Mouse (Mus musculus): ENCODE measurements around the gene Ppp1r14b. TPM values are rescaled to one million over a fixed set of nuclear protein-coding genes. Genes with fewer than 3 reads are reported as not detected.
A peak's percentile ranks its signal among the peaks of the same experiment; 100 is the strongest.

The Ppp1r14b gene
- total and polyA plus RNA-seq, 2 experiments from 2014 or later, result 100 to 128 TPM

DNA sequence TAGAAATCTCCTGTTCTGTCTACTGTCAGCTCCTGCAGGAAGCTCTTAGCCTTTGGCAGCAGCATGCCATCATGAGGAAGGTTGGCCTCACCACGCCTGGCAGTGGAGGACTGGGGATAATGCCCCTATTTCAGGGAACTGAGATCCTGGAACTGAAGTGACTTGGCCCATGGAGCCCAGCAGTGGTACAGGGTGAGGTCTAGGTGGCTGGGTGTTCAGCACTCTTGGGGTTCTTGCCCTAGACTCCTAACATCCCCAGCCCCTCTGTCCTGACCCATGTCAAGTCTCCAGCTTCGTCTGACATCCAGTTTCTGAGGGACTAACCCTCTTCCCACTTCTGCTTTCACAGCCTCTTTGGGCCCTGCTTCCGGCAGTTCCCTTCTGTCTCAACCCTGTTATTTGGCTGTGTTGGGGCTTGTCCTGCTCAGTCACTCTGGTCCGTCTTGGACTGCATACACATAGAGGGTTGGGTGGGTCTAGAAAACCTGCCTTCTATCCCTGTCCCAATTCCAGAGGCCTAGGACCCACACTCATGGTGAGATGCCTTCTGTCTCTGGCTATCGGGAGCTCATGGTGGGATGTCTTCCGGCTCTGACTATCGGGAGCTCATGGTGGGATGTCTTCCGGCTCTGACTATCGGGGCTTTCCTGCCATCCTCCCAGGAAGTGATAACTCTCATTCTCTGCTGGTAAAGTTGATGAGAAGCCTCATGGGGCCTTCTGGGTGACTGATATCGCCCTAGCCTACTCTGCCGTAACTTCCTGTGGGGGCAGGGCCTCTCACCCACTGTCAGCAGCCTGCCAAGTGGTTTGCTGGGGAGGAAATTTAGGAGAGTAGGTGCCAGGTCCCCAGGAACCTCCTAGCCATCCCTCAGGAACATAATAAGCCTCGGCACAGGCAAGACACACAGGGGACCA is 43.0 kb downstream of the Ppp1r14b start:
- Histone ChIP-seq H3K27me3 (ENCODE audit: control insufficient read depth, insufficient read depth, low read length) (no peaks in the 10 kb centered on the region), H3K9me3 (replicated peaks; ENCODE audit: control insufficient read depth, low read length) (no peaks in the 10 kb centered on the region), H3K4me1 (ENCODE audit: control insufficient read depth, insufficient read depth) (0 out of 2 replicates have a peak, but pooled peaks cover 5% of the 10 kb centered on the region), H3K4me2 (ENCODE audit: low read depth, low read length) (peak overlapping the region; percentile 43; the same call in 1 of the 2 replicates), H3K4me3 (ENCODE audit: low read depth, low read length) (peak overlapping the region; percentile 17; the same call in 1 of the 2 replicates), H3K36me3 (replicated peaks; ENCODE audit: control insufficient read depth, insufficient read depth, low read length) (peaks cover 24% of the 10 kb centered on the region), H3K9ac (replicated peaks; ENCODE audit: low read depth, low read length) (0 out of 2 replicates have a peak overlapping the region, but pooled peaks have one; percentile 5), H3K27ac (ENCODE audit: low read depth) (peak overlapping the region; percentile 32)
- no peak for ATAC-seq (ENCODE audit: insufficient read depth, low read depth)
- WGBS, result 62% methylated on average over 12 of the region's 12 CpGs
- TF ChIP-seq EP300 (IDR thresholded peaks at IDR 0.05; ENCODE audit: low read depth) (no peak), CTCF (IDR thresholded peaks at IDR 0.05; ENCODE audit: low read depth) (no peak)
- no peak for DNase-seq (ENCODE audit: low spot score)

- TF ChIP-seq CTCF (IDR thresholded peaks at IDR 0.05; ENCODE audit: low read depth) (no peak), EP300 (IDR thresholded peaks at IDR 0.05; ENCODE audit: low read depth) (no peak)
- WGBS, result 84% methylated on average over 11 of the region's 11 CpGs
- peak overlapping the region; percentile 43 for H3K4me2 ChIP-seq (ENCODE audit: low read depth, low read length)
- 0 out of 2 replicates have a peak, but pooled peaks cover 5% of the 10 kb centered on the region for H3K4me1 ChIP-seq (ENCODE audit: control insufficient read depth, insufficient read depth)
- H3K9ac ChIP-seq (replicated peaks; ENCODE audit: low read depth, low read length), result 0 out of 2 replicates have a peak overlapping the region, but pooled peaks have one; percentile 5
- peaks cover 31% of the 10 kb centered on the region for H3K36me3 ChIP-seq (replicated peaks; ENCODE audit: control insufficient read depth, insufficient read depth, low read length)
- H3K9me3 ChIP-seq (replicated peaks; ENCODE audit: control insufficient read depth, low read length), result no peaks in the 10 kb centered on the region
- DNase-seq (ENCODE audit: low spot score) (no peak), ATAC-seq (ENCODE audit: insufficient read depth, low read depth) (no peak)
- peak overlapping the region; percentile 17; the same call in 1 of the 2 replicates for H3K4me3 ChIP-seq (ENCODE audit: low read depth, low read length)
- H3K27me3 ChIP-seq (ENCODE audit: control insufficient read depth, insufficient read depth, low read length), result no peaks in the 10 kb centered on the region
- peak overlapping the region; percentile 32 for H3K27ac ChIP-seq (ENCODE audit: low read depth)
Measured at GRCm38 (mm10) chr19:7018546-7018945, 43.8 kb downstream of the Ppp1r14b start.

- peaks cover 37% of the 10 kb centered on the region for H3K36me3 ChIP-seq (replicated peaks; ENCODE audit: control insufficient read depth, insufficient read depth, low read length)
- H3K4me3 ChIP-seq (ENCODE audit: low read depth, low read length), result peak within 1 kb of the TSS; percentile 17; the same call in 1 of the 2 replicates
- 0 out of 2 replicates have a peak, but pooled peaks cover 5% of the 10 kb centered on the region for H3K4me1 ChIP-seq (ENCODE audit: control insufficient read depth, insufficient read depth)
- 54% methylated on average over 5 of the region's 5 CpGs for WGBS
- peak; percentile 47 for ATAC-seq (ENCODE audit: insufficient read depth, low read depth)
- no peaks in the 10 kb centered on the region for H3K9me3 ChIP-seq (replicated peaks; ENCODE audit: control insufficient read depth, low read length)
- TF ChIP-seq EP300 (IDR thresholded peaks at IDR 0.05; ENCODE audit: low read depth) (no peak), CTCF (IDR thresholded peaks at IDR 0.05; ENCODE audit: low read depth) (no peak)
- H3K4me2 ChIP-seq (ENCODE audit: low read depth, low read length), result peak within 1 kb of the TSS; percentile 43
- H3K9ac ChIP-seq (replicated peaks; ENCODE audit: low read depth, low read length), result 0 out of 2 replicates have a peak within 1 kb of the TSS, but pooled peaks have one; percentile 11
- no peaks in the 10 kb centered on the region for H3K27me3 ChIP-seq (ENCODE audit: control insufficient read depth, insufficient read depth, low read length)
- H3K27ac ChIP-seq (ENCODE audit: low read depth), result peak within 1 kb of the TSS; percentile 40
- peak; percentile 14 for DNase-seq (ENCODE audit: low spot score)
Measured at GRCm38 (mm10) chr19:7019191-7019590, 44.4 kb downstream of the Ppp1r14b start, which contains the start of gene Fermt3. TSS of gene Fermt3 (minus strand) at chr19:7019469.

DNA sequence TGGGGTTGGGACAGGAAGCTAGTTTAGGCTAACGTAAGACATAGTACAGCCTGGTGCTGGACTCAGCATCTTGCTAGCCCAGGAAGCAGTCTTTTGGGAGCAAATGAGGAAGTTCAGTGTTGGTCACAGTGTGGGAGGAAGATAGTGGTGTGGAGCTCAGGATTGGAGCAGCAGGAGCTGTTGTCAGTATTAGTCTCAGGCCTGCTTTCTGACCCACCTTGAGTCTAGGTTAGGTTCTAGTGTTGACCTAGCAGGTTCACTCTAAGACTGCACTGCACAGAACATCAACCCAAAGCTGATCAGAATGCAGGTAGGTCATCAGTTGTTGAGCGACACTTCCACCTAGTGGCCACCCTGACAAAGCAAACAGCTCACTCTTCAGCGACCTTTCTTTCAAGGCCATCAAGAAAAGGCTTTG is 45.5 kb downstream of the Ppp1r14b start:
- Histone ChIP-seq H3K9ac (replicated peaks; ENCODE audit: low read depth, low read length) (no peak overlapping the region), H3K9me3 (replicated peaks; ENCODE audit: control insufficient read depth, low read length) (no peaks in the 10 kb centered on the region), H3K4me1 (ENCODE audit: control insufficient read depth, insufficient read depth) (0 out of 2 replicates have a peak, but pooled peaks cover 5% of the 10 kb centered on the region), H3K36me3 (replicated peaks; ENCODE audit: control insufficient read depth, insufficient read depth, low read length) (peaks cover 47% of the 10 kb centered on the region), H3K4me2 (ENCODE audit: low read depth, low read length) (no peak overlapping the region), H3K27ac (ENCODE audit: low read depth) (0 out of 2 replicates have a peak overlapping the region, but pooled peaks have one; percentile 40), H3K4me3 (ENCODE audit: low read depth, low read length) (no peak overlapping the region), H3K27me3 (ENCODE audit: control insufficient read depth, insufficient read depth, low read length) (no peaks in the 10 kb centered on the region)
- TF ChIP-seq EP300 (IDR thresholded peaks at IDR 0.05; ENCODE audit: low read depth) (no peak), CTCF (IDR thresholded peaks at IDR 0.05; ENCODE audit: low read depth) (peak; percentile 84)
- DNase-seq (ENCODE audit: low spot score), result peak; percentile 73
- WGBS, result 46% methylated on average over 3 of the region's 3 CpGs
- ATAC-seq (ENCODE audit: insufficient read depth, low read depth), result peak; percentile 73

Other genes with a start within 250 kb of the Ppp1r14b start
- 16.6 and 30.3 TPM in 2 replicates for gene Rps6ka4, start 134.3 kb upstream of the Ppp1r14b start, total RNA-seq (2014; rRNA removed; ENCODE audit: low replicate concordance)
- gene Rps6ka4, start 134.3 kb upstream of the Ppp1r14b start, polyA plus RNA-seq (2015; fragmentation: Nextera tagmentation; extraction: Ambion mirVana), result 12.4 and 13.4 TPM in 2 replicates
- 0.11 and 2.7 TPM in 2 replicates for gene Ccdc88b, start 116.8 kb upstream of the Ppp1r14b start, total RNA-seq (2014; rRNA removed; ENCODE audit: low replicate concordance)
- 0.08 and 0.36 TPM in 2 replicates for gene Ccdc88b, start 116.8 kb upstream of the Ppp1r14b start, polyA plus RNA-seq (2015; fragmentation: Nextera tagmentation; extraction: Ambion mirVana)
- 61.8 and 61.9 TPM in 2 replicates for gene Trmt112, start 65.3 kb upstream of the Ppp1r14b start, total RNA-seq (2014; rRNA removed; ENCODE audit: low replicate concordance)
- gene Trmt112, start 65.3 kb upstream of the Ppp1r14b start, polyA plus RNA-seq (2015; fragmentation: Nextera tagmentation; extraction: Ambion mirVana), result 57.6 and 61.4 TPM in 2 replicates
- gene Prdx5, start 64.9 kb upstream of the Ppp1r14b start, total RNA-seq (2014; rRNA removed; ENCODE audit: low replicate concordance), result 215 and 344 TPM in 2 replicates
- gene Prdx5, start 64.9 kb upstream of the Ppp1r14b start, polyA plus RNA-seq (2015; fragmentation: Nextera tagmentation; extraction: Ambion mirVana), result 623 and 629 TPM in 2 replicates
- gene Esrra, start 53.2 kb upstream of the Ppp1r14b start, total RNA-seq (2014; rRNA removed; ENCODE audit: low replicate concordance), result 189 and 194 TPM in 2 replicates
- 49.1 and 51.7 TPM in 2 replicates for gene Esrra, start 53.2 kb upstream of the Ppp1r14b start, polyA plus RNA-seq (2015; fragmentation: Nextera tagmentation; extraction: Ambion mirVana)
- gene Catsperz, start 49.6 kb upstream of the Ppp1r14b start, total RNA-seq (2014; rRNA removed; ENCODE audit: low replicate concordance), result not detected in 2 replicates
- gene Catsperz, start 49.6 kb upstream of the Ppp1r14b start, polyA plus RNA-seq (2015; fragmentation: Nextera tagmentation; extraction: Ambion mirVana), result 2.2 and 2.5 TPM in 2 replicates
- not detected in 2 replicates for gene Kcnk4, start 40.5 kb upstream of the Ppp1r14b start, total RNA-seq (2014; rRNA removed; ENCODE audit: low replicate concordance)
- 0.04 and 0.30 TPM in 2 replicates for gene Kcnk4, start 40.5 kb upstream of the Ppp1r14b start, polyA plus RNA-seq (2015; fragmentation: Nextera tagmentation; extraction: Ambion mirVana)
- 46.8 and 76.0 TPM in 2 replicates for gene Bad, start 33.1 kb upstream of the Ppp1r14b start, total RNA-seq (2014; rRNA removed; ENCODE audit: low replicate concordance)
- gene Bad, start 33.1 kb upstream of the Ppp1r14b start, polyA plus RNA-seq (2015; fragmentation: Nextera tagmentation; extraction: Ambion mirVana), result 60.7 and 62.6 TPM in 2 replicates
- 23.4 and 46.1 TPM in 2 replicates for gene Gpr137, start 32.5 kb upstream of the Ppp1r14b start, total RNA-seq (2014; rRNA removed; ENCODE audit: low replicate concordance)
- gene Gpr137, start 32.5 kb upstream of the Ppp1r14b start, polyA plus RNA-seq (2015; fragmentation: Nextera tagmentation; extraction: Ambion mirVana), result 16.8 and 20.9 TPM in 2 replicates
- gene Plcb3, start 1.5 kb downstream of the Ppp1r14b start, total RNA-seq (2014; rRNA removed; ENCODE audit: low replicate concordance), result 24.9 and 46.0 TPM in 2 replicates
- gene Plcb3, start 1.5 kb downstream of the Ppp1r14b start, polyA plus RNA-seq (2015; fragmentation: Nextera tagmentation; extraction: Ambion mirVana), result 8.3 and 8.6 TPM in 2 replicates
- gene Fkbp2, start 5.5 kb downstream of the Ppp1r14b start, total RNA-seq (2014; rRNA removed; ENCODE audit: low replicate concordance), result 0.65 and 8.5 TPM in 2 replicates
- 59.9 and 65.2 TPM in 2 replicates for gene Fkbp2, start 5.5 kb downstream of the Ppp1r14b start, polyA plus RNA-seq (2015; fragmentation: Nextera tagmentation; extraction: Ambion mirVana)
- 74.8 and 122 TPM in 2 replicates for gene Vegfb, start 12.7 kb downstream of the Ppp1r14b start, total RNA-seq (2014; rRNA removed; ENCODE audit: low replicate concordance)
- gene Vegfb, start 12.7 kb downstream of the Ppp1r14b start, polyA plus RNA-seq (2015; fragmentation: Nextera tagmentation; extraction: Ambion mirVana), result 193 and 194 TPM in 2 replicates
- gene Dnajc4, start 17.6 kb downstream of the Ppp1r14b start, total RNA-seq (2014; rRNA removed; ENCODE audit: low replicate concordance), result 51.4 and 75.2 TPM in 2 replicates
- 58.5 and 59.7 TPM in 2 replicates for gene Dnajc4, start 17.6 kb downstream of the Ppp1r14b start, polyA plus RNA-seq (2015; fragmentation: Nextera tagmentation; extraction: Ambion mirVana)
- gene Nudt22, start 21.1 kb downstream of the Ppp1r14b start, total RNA-seq (2014; rRNA removed; ENCODE audit: low replicate concordance), result 42.1 and 45.3 TPM in 2 replicates
- gene Nudt22, start 21.1 kb downstream of the Ppp1r14b start, polyA plus RNA-seq (2015; fragmentation: Nextera tagmentation; extraction: Ambion mirVana), result 48.1 and 49.5 TPM in 2 replicates
- gene Trpt1, start 21.2 kb downstream of the Ppp1r14b start, total RNA-seq (2014; rRNA removed; ENCODE audit: low replicate concordance), result 12.6 and 32.0 TPM in 2 replicates
- 27.1 and 28.4 TPM in 2 replicates for gene Trpt1, start 21.2 kb downstream of the Ppp1r14b start, polyA plus RNA-seq (2015; fragmentation: Nextera tagmentation; extraction: Ambion mirVana)
- 8.9 and 11.1 TPM in 2 replicates for gene Fermt3, start 44.5 kb downstream of the Ppp1r14b start, total RNA-seq (2014; rRNA removed; ENCODE audit: low replicate concordance)
- 4.9 and 5.1 TPM in 2 replicates for gene Fermt3, start 44.5 kb downstream of the Ppp1r14b start, polyA plus RNA-seq (2015; fragmentation: Nextera tagmentation; extraction: Ambion mirVana)
- gene Stip1, start 65.0 kb downstream of the Ppp1r14b start, total RNA-seq (2014; rRNA removed; ENCODE audit: low replicate concordance), result 94.6 and 99.7 TPM in 2 replicates
- gene Stip1, start 65.0 kb downstream of the Ppp1r14b start, polyA plus RNA-seq (2015; fragmentation: Nextera tagmentation; extraction: Ambion mirVana), result 98.3 and 98.5 TPM in 2 replicates
- gene Macrod1, start 81.8 kb downstream of the Ppp1r14b start, total RNA-seq (2014; rRNA removed; ENCODE audit: low replicate concordance), result 122 and 170 TPM in 2 replicates
- gene Macrod1, start 81.8 kb downstream of the Ppp1r14b start, polyA plus RNA-seq (2015; fragmentation: Nextera tagmentation; extraction: Ambion mirVana), result 112 and 113 TPM in 2 replicates
- gene Flrt1, start 130.8 kb downstream of the Ppp1r14b start, total RNA-seq (2014; rRNA removed; ENCODE audit: low replicate concordance), result 0.23 and 0.89 TPM in 2 replicates
- 1.0 TPM in 2 replicates for gene Flrt1, start 130.8 kb downstream of the Ppp1r14b start, polyA plus RNA-seq (2015; fragmentation: Nextera tagmentation; extraction: Ambion mirVana)
- gene Otub1, start 231.3 kb downstream of the Ppp1r14b start, total RNA-seq (2014; rRNA removed; ENCODE audit: low replicate concordance), result 127 and 139 TPM in 2 replicates
- gene Otub1, start 231.3 kb downstream of the Ppp1r14b start, polyA plus RNA-seq (2015; fragmentation: Nextera tagmentation; extraction: Ambion mirVana), result 117 and 132 TPM in 2 replicates
- 1,841 and 2,074 TPM in 2 replicates for gene Cox8a, start 242.6 kb downstream of the Ppp1r14b start, total RNA-seq (2014; rRNA removed; ENCODE audit: low replicate concordance)
- gene Cox8a, start 242.6 kb downstream of the Ppp1r14b start, polyA plus RNA-seq (2015; fragmentation: Nextera tagmentation; extraction: Ambion mirVana), result 3,012 and 3,042 TPM in 2 replicates

Measured in heart, postnatal 0 days (tissue).